Mouse (Mus musculus): ENCODE results near the gene Lmtk2.

Gene Lmtk2

GRCm38 (mm10) chr5:144169275-144169975 lies 69.2 kb downstream of the Lmtk2 start:
- in situ Hi-C loops (cut with MboI, MseI), result no loop called here

GRCm38 (mm10) chr5:144173648-144174047 lies 73.4 kb downstream of the Lmtk2 start:
- in situ Hi-C loops (cut with MboI, MseI), result no loop called here

GRCm38 (mm10) chr5:144178216-144178615 lies 78.0 kb downstream of the Lmtk2 start:
- in situ Hi-C loops (cut with MboI, MseI), result no loop called here

GRCm38 (mm10) chr5:144181249-144181648 lies 81.0 kb downstream of the Lmtk2 start:
- in situ Hi-C loops (cut with MboI, MseI), result no loop called here

GRCm38 (mm10) chr5:144182542-144183247 lies 82.5 kb downstream of the Lmtk2 start:
- in situ Hi-C loops (cut with MboI, MseI), result no loop called here

- in situ Hi-C loops (cut with MboI, MseI), result no loop called here
These were observed 83.0 kb downstream of the Lmtk2 start for GRCm38 (mm10) chr5:144183248-144183559.

- in situ Hi-C loops (cut with MboI, MseI), result no loop called here
These were observed 83.6 kb downstream of the Lmtk2 start for GRCm38 (mm10) chr5:144183647-144184335.

- in situ Hi-C loops (cut with MboI, MseI), result no loop called here
These were observed 84.3 kb downstream of the Lmtk2 start for GRCm38 (mm10) chr5:144184350-144185045.

- in situ Hi-C loops (cut with MboI, MseI), result no loop called here
These were observed 88.2 kb downstream of the Lmtk2 start for GRCm38 (mm10) chr5:144188422-144188821.

- in situ Hi-C loops (cut with MboI, MseI), result no loop called here
These were observed 89.1 kb downstream of the Lmtk2 start for GRCm38 (mm10) chr5:144189327-144189726.

GRCm38 (mm10) chr5:144189950-144190583 lies 89.8 kb downstream of the Lmtk2 start, which contains the start of gene Bhlha15:
TSS of gene Bhlha15 (plus strand) at chr5:144190286.
- in situ Hi-C loops (cut with MboI, MseI), result no loop called here

GRCm38 (mm10) chr5:144191026-144191425 lies 90.8 kb downstream of the Lmtk2 start:
- in situ Hi-C loops (cut with MboI, MseI), result no loop called here

GRCm38 (mm10) chr5:144192673-144193072 lies 92.4 kb downstream of the Lmtk2 start:
- in situ Hi-C loops (cut with MboI, MseI), result no loop called here

- in situ Hi-C loops (cut with MboI, MseI), result no loop called here
These were observed 94.2 kb downstream of the Lmtk2 start for GRCm38 (mm10) chr5:144194416-144194815.

- in situ Hi-C loops (cut with MboI, MseI), result no loop called here
These were observed 95.3 kb downstream of the Lmtk2 start for GRCm38 (mm10) chr5:144195567-144195966.

- in situ Hi-C loops (cut with MboI, MseI), result loop anchor here (25.0 kb wide), 1 partner anchor 562 kb away; the partner anchor contains the start of genes Tmem130 and Trrap
These were observed 100.4 kb downstream of the Lmtk2 start for GRCm38 (mm10) chr5:144200616-144201015.

- in situ Hi-C loops (cut with MboI, MseI), result loop anchor here (25.0 kb wide), 1 partner anchor 560 kb away; the partner anchor contains the start of genes Tmem130 and Trrap
These were observed 102.2 kb downstream of the Lmtk2 start for GRCm38 (mm10) chr5:144202430-144202829.

- in situ Hi-C loops (cut with MboI, MseI), result loop anchor here (25.0 kb wide), 1 partner anchor 559 kb away; the partner anchor contains the start of genes Tmem130 and Trrap
These were observed 103.2 kb downstream of the Lmtk2 start for GRCm38 (mm10) chr5:144203398-144203959.

- in situ Hi-C loops (cut with MboI, MseI), result loop anchor here (25.0 kb wide), 1 partner anchor 558 kb away; the partner anchor contains the start of genes Tmem130 and Trrap
These were observed 104.1 kb downstream of the Lmtk2 start for GRCm38 (mm10) chr5:144204303-144204702.

GRCm38 (mm10) chr5:144204911-144205310 lies 104.7 kb downstream of the Lmtk2 start:
- in situ Hi-C loops (cut with MboI, MseI), result loop anchor here (25.0 kb wide), 1 partner anchor 557 kb away; the partner anchor contains the start of genes Tmem130 and Trrap

- in situ Hi-C loops (cut with MboI, MseI), result loop anchor here (25.0 kb wide), 1 partner anchor 556 kb away; the partner anchor contains the start of genes Tmem130 and Trrap
These were observed 105.8 kb downstream of the Lmtk2 start for GRCm38 (mm10) chr5:144206069-144206468.
